Mouse (Mus musculus) heart, embryonic 15.5 days (tissue): ENCODE measurements around the gene Ddx49. TPM values are rescaled to one million over a fixed set of nuclear protein-coding genes. Genes with fewer than 3 reads are reported as not detected.

Experiments used
- ATAC-seq: fragments of 200-750 bp; cut with Nextera tagmentation; replicated peaks from 2 replicates; pipeline ENCODE4 v1.8.0; 2017; ENCODE audit warnings: low read depth, moderate TSS enrichment; ENCODE audit not compliant: insufficient number of reproducible peaks, insufficient read depth, low FRiP score
- H3K27ac ChIP-seq: fragments of 300-500 bp; sonication (generic); 2 replicates; pipeline ENCODE4 v1.5.1; 2015; ENCODE audit warnings: mild to moderate bottlenecking, inconsistent platforms
- H3K27me3 ChIP-seq: fragments of 300-500 bp; sonication (generic); 2 replicates; pipeline ENCODE4 v1.6.1; 2015; ENCODE audit warnings: inconsistent platforms
- H3K36me3 ChIP-seq: fragments of 300-500 bp; sonication (generic); 2 replicates; pipeline ENCODE4 v1.6.1; 2015; ENCODE audit warnings: mild to moderate bottlenecking, inconsistent platforms
- H3K4me1 ChIP-seq: fragments of 300-500 bp; sonication (generic); replicated peaks from 2 replicates; pipeline ENCODE4 v1.6.1; 2015; ENCODE audit warnings: inconsistent platforms
- H3K4me2 ChIP-seq: fragments of 300-500 bp; sonication (generic); 2 replicates; pipeline ENCODE4 v1.6.1; 2015; ENCODE audit warnings: inconsistent platforms, mild to moderate bottlenecking, moderate library complexity
- H3K4me3 ChIP-seq: fragments of 300-500 bp; sonication (generic); 2 replicates; pipeline ENCODE4 v1.5.1; 2015; ENCODE audit warnings: mild to moderate bottlenecking, inconsistent platforms
- H3K9ac ChIP-seq: fragments of 300-500 bp; sonication (generic); 2 replicates; pipeline ENCODE4 v1.6.1; 2015; ENCODE audit warnings: mild to moderate bottlenecking, inconsistent platforms
- H3K9me3 ChIP-seq: fragments of 300-500 bp; sonication (generic); replicated peaks from 2 replicates; pipeline ENCODE4 v1.6.1; 2016; ENCODE audit warnings: inconsistent platforms
- WGBS: fragments of 180-500 bp; shearing (Covaris S2); methylation state at CpG from one replicate; pipeline ENCODE4 v1.1.7; 2015; ENCODE audit warnings: mixed read lengths; 5-methylcytosine and 5-hydroxymethylcytosine counted together
- polyA plus RNA-seq: library from polyadenylated mRNA; unstranded; fragments of >200 nt; fragmentation: Nextera tagmentation; extraction: Ambion mirVana; gene quantifications from 2 replicates; pipeline ENCODE4 v1.2.1, GENCODE M21; 2015

Ddx49 gene
- 25.2 and 33.6 TPM in 2 replicates for polyA plus RNA-seq

DNA sequence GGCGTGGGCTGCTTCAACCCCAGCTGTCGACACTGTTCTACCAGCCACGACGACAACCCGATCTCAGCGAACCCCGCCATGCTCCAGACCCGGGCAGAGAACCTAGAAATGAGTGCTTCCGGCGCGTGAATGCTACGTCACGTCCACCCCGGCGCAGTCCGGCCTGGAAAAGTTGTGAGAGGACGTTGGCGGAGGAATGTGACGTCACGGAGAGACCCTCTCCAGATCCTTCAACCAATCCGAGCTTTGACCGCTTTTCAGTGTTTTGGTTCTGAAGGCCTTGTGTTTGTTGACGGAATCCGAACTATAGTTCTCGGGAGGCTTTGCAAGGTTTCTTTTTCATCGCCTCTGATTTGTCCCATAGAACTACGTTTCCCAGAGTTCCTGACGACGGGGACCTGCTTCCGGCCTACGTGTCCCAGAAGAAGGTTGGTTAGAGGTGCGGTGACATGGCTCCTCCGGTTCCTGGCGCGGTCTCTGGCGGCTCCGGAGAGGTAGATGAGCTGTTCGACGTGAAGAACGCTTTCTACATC, at the start of gene Ddx49, which contains the start of gene Cope:
Gene Ddx49 (minus strand): TSS at position 132 of the 533 bp plus-strand sequence.
Gene Cope (plus strand): TSS at position 161 of the 533 bp plus-strand sequence.
- peaks cover 48% of the 10 kb centered on the region for H3K36me3 ChIP-seq
- H3K4me3 ChIP-seq = peak within 1 kb of the TSS; percentile 64
- peaks cover 26% of the 10 kb centered on the region for H3K4me1 ChIP-seq
- no peaks in the 10 kb centered on the region for H3K27me3 ChIP-seq
- no peaks in the 10 kb centered on the region for H3K9me3 ChIP-seq
- peak within 1 kb of the TSS; percentile 85 for H3K4me2 ChIP-seq
- H3K9ac ChIP-seq = peak within 1 kb of the TSS; percentile 75
- peak; percentile 86 for ATAC-seq
- under 1% methylated on average over 40 of the region's 40 CpGs for WGBS
- peak within 1 kb of the TSS; percentile 63 for H3K27ac ChIP-seq

DNA sequence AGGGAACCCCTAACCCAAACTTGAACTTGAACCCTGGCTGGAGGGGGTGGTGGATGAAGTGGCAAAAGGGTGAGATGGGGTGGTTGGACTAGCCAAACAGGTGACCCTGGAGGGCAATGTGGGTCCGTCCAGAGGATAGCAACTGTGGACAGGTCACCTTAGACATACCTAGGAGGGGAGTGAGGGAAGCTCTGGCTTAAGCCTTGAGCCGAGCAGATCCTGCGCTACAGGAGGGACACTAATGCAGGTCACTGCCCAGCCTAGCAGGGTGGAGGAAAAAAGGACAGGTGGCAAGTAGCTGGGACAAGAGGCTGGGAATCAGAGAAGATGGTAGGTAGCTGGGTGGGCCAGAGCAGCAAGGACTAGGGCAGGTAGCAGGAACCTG, 49.7 kb upstream of the Ddx49 start:
- Histone ChIP-seq H3K27me3 (no peaks in the 10 kb centered on the region), H3K4me1 (peaks cover 51% of the 10 kb centered on the region), H3K4me2 (peak overlapping the region; percentile 75), H3K27ac (0 out of 2 replicates have a peak overlapping the region, but pooled peaks have one; percentile 84), H3K36me3 (no peaks in the 10 kb centered on the region), H3K9me3 (no peaks in the 10 kb centered on the region), H3K4me3 (peak overlapping the region; percentile 87), H3K9ac (peak overlapping the region; percentile 93)
- 17% methylated on average over 3 of the region's 3 CpGs for WGBS
- no peak for ATAC-seq

DNA sequence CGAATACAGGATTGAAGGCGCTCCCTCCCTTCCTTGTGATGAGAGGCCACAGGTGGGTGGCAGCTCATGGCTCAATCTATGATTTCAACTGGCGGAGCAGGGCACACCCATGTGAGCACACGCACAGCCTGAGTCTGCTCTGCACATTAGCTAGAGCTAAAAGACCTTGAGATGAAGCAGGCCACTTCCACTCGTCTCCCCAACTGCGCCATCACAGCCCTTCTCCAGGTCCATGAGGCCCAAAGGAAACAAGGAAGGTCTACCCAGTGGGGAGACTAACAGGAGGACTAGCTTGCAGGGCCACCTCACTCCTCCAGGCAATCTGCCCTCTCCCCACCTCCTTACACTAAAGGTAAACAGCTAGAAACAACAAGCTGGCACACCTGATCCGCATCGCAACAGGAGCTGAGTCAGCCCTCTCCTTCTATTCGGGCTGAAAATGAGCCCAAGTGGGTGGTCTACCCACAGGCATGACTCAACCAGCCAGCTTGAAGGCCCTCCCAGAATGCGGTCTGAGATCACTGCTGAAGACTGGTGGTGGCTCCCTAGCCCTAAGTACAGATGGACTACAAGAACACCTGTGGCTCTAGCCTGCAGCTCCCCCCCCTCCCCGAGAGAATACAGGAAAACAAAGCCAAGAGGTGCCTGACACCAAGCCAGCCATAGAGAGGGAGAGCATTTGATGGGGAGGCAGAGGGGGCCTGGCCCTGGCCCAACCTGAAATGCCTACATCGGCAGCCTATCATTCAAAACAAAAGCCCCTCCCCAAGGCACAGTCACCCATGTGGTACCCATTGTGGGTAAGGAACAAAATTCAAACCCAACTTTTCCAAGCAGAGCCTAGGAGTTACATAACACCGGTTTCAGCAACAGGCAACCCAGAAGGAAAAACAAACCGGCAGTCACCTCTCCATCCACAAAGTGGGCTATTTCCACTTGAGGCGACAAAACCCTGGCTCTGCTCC, 49.0 kb upstream of the Ddx49 start:
- peak overlapping the region; percentile 93 for H3K9ac ChIP-seq
- H3K4me3 ChIP-seq = peak overlapping the region; percentile 87
- no peak for ATAC-seq
- 50% methylated on average over 15 of the region's 15 CpGs for WGBS
- no peaks in the 10 kb centered on the region for H3K9me3 ChIP-seq
- peak overlapping the region; percentile 75 for H3K4me2 ChIP-seq
- no peaks in the 10 kb centered on the region for H3K27me3 ChIP-seq
- H3K4me1 ChIP-seq = peaks cover 51% of the 10 kb centered on the region
- no peak overlapping the region for H3K27ac ChIP-seq
- H3K36me3 ChIP-seq = no peaks in the 10 kb centered on the region

DNA sequence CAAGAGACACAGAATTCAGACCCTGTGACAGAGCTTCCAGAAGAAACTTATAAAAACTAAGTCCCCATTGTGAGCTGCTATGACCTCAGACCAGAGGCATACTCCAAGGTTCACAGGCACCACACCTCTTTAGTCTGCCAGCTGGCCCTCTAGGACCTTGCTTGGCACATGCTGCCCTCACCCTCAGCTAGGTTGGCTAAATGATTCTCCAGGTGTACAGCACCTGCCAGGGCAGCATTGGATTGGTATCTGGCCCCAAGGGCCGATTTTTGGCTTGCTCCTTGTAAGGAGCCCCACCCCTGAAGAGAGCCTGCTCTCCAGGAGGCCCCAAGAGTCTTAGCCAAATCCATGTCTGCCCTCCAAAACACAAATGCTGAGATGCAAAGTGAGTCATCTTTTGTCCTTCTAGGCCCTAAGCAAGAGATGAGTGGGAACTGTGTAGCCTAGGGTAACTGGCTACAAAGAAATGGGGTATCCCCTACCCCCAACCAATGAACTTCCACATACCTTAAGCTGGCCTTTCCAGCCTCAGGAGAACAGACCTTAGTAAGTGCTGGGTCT, 45.7 kb upstream of the Ddx49 start:
- Histone ChIP-seq H3K4me3 (no peak overlapping the region), H3K9me3 (no peaks in the 10 kb centered on the region), H3K27ac (no peak overlapping the region), H3K4me2 (no peak overlapping the region), H3K4me1 (peaks cover 45% of the 10 kb centered on the region), H3K27me3 (no peaks in the 10 kb centered on the region), H3K9ac (no peak overlapping the region), H3K36me3 (peaks cover 12% of the 10 kb centered on the region)
- WGBS = 75% methylated on average over 1 of the region's 1 CpGs
- ATAC-seq = no peak

DNA sequence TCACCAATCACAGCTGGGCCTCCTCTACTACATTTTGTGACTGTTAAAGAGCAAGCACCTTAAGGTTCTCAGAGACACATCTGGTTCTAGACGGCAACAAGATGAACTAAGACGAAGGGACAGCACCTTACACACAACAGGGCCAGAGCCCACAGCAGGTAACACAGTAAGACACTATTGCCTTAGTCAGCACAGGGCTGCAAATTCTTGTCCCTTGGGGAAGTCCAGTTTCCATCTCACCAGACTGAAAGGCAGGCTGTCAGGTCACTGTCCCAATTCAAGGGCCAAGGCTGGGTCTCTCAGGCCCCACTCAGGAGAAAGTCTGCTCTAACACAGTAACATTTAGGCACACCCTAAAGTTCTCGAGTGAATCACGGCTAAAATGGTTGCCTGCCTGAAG, 45.2 kb upstream of the Ddx49 start:
- H3K9me3 ChIP-seq = no peaks in the 10 kb centered on the region
- H3K4me1 ChIP-seq = peaks cover 45% of the 10 kb centered on the region
- H3K27ac ChIP-seq = no peak overlapping the region
- H3K4me3 ChIP-seq = no peak overlapping the region
- no peaks in the 10 kb centered on the region for H3K27me3 ChIP-seq
- H3K4me2 ChIP-seq = no peak overlapping the region
- WGBS = 86% methylated on average over 4 of the region's 4 CpGs
- no peak overlapping the region for H3K9ac ChIP-seq
- no peak for ATAC-seq
- H3K36me3 ChIP-seq = peaks cover 17% of the 10 kb centered on the region

DNA sequence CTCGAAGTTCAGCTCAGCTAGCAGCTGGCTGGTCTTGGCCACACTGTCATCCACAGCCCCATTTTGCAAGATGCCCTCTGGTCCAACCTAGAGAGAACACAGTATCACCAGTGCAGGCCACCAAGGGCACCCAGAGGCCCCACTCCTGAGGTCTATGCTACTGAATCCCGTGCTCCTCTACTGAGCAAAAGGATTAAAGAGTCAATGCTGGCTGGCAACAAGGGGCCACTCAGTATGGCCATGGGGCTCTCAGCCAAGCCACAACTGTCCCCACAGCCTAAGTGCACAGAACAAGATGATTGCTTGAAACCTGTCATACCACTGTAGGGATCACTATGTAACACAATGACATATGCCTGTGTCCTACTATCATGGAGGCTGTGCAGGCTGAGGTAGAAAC, 42.0 kb upstream of the Ddx49 start:
- no peak overlapping the region for H3K4me2 ChIP-seq
- H3K4me3 ChIP-seq = no peak overlapping the region
- no peaks in the 10 kb centered on the region for H3K9me3 ChIP-seq
- H3K27me3 ChIP-seq = no peaks in the 10 kb centered on the region
- H3K27ac ChIP-seq = no peak overlapping the region
- H3K36me3 ChIP-seq = peaks cover 42% of the 10 kb centered on the region
- ATAC-seq = no peak
- 80% methylated on average over 2 of the region's 2 CpGs for WGBS
- no peak overlapping the region for H3K9ac ChIP-seq
- peaks cover 15% of the 10 kb centered on the region for H3K4me1 ChIP-seq

DNA sequence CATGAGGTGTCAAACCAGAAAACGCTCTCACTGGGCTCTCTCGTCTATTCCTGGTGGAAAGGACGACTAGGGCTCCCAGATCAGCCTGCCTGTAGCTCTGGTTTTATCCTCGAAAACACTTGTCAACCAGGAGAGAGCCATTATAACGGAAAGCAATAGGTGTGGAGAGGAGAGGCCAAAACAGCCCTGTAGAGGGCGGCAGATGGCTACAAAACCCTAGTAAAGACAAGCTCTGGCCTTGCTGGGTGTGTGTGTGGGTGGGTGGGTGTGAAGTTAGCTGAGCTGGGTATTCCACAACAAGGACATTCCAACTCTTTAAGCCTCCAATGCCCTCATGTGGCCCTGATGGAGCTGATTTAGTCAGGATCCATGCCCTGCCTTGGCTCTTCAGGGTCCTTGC, 41.4 kb upstream of the Ddx49 start:
- no peak for ATAC-seq
- 59% methylated on average over 6 of the region's 6 CpGs for WGBS
- H3K9me3 ChIP-seq = no peaks in the 10 kb centered on the region
- H3K4me1 ChIP-seq = peaks cover 10% of the 10 kb centered on the region
- no peaks in the 10 kb centered on the region for H3K27me3 ChIP-seq
- no peak overlapping the region for H3K27ac ChIP-seq
- H3K36me3 ChIP-seq = peaks cover 48% of the 10 kb centered on the region
- no peak overlapping the region for H3K4me2 ChIP-seq
- H3K4me3 ChIP-seq = no peak overlapping the region
- no peak overlapping the region for H3K9ac ChIP-seq

DNA sequence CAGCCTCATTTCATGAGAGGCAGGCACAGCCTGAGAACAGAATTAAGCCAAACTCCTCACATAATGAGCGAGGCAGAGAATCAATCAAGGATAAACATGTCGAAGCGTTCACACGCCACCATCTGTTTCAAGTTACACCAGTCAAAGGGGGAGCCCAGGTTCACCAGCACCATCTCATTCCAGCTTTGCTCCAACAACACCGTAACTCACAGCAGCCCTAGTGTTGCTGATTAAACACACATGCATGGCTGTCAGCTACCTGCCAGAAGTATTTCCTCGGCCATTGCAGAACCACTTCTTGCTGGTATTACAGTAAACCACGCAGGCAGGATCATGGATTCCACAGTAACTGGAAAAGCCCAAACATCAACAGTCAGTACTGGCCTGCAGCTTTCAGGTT, 40.8 kb upstream of the Ddx49 start:
- peaks cover 54% of the 10 kb centered on the region for H3K36me3 ChIP-seq
- no peak overlapping the region for H3K9ac ChIP-seq
- H3K27ac ChIP-seq = no peak overlapping the region
- ATAC-seq = no peak
- peaks cover 4% of the 10 kb centered on the region for H3K4me1 ChIP-seq
- H3K4me3 ChIP-seq = no peak overlapping the region
- WGBS = 83% methylated on average over 7 of the region's 7 CpGs
- H3K9me3 ChIP-seq = no peaks in the 10 kb centered on the region
- no peaks in the 10 kb centered on the region for H3K27me3 ChIP-seq
- H3K4me2 ChIP-seq = no peak overlapping the region

DNA sequence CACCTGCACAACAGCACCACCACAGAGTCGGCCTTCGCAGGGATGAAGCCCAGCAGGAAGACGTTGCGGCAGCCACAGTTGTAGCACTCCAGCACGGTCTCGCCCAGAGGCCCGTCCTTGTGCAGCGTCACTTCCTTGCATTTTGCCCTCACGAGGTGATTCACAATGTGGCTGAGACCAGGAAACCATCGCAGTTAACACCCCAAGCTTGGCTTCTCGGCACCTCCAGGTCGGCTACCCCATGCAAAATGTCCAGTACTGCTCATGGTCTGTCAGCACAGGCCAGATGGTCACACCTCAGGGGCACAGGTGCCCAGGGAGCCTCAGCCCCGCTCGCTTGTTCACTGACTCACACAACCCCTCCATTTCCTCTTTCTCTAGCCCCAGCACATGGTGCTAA, 39.7 kb upstream of the Ddx49 start:
- H3K27me3 ChIP-seq = no peaks in the 10 kb centered on the region
- no peak for ATAC-seq
- no peak overlapping the region for H3K4me2 ChIP-seq
- peaks cover 65% of the 10 kb centered on the region for H3K36me3 ChIP-seq
- H3K9ac ChIP-seq = no peak overlapping the region
- H3K4me1 ChIP-seq = peaks cover 2% of the 10 kb centered on the region; the same call in 1 of the 2 replicates
- H3K9me3 ChIP-seq = no peaks in the 10 kb centered on the region
- H3K4me3 ChIP-seq = no peak overlapping the region
- 92% methylated on average over 14 of the region's 14 CpGs for WGBS
- H3K27ac ChIP-seq = no peak overlapping the region

DNA sequence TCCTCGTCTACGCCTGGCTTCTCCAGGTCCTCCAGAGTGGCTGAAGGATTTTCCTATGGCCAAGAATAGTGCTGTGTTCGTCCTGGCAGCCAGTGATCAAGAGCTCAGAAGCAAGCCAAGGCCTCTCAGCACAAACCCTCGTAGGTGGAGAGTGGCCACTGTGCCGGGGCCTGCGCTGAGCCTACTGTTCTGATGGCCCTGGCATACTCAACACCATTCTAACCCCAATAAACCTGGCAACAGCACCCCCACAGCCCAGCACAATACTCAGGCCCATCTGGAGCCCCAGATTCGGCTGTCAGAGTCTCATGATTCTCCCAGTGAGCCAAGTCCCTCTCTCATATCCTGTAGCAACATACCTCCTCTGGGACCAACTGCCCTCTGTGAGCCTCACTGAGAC, 38.4 kb upstream of the Ddx49 start:
- Histone ChIP-seq H3K4me3 (no peak overlapping the region), H3K27ac (no peak overlapping the region), H3K4me1 (peaks cover 2% of the 10 kb centered on the region; the same call in 1 of the 2 replicates), H3K4me2 (no peak overlapping the region), H3K9me3 (no peaks in the 10 kb centered on the region), H3K27me3 (no peaks in the 10 kb centered on the region), H3K36me3 (peaks cover 78% of the 10 kb centered on the region), H3K9ac (no peak overlapping the region)
- WGBS = 87% methylated on average over 7 of the region's 7 CpGs
- no peak for ATAC-seq

DNA sequence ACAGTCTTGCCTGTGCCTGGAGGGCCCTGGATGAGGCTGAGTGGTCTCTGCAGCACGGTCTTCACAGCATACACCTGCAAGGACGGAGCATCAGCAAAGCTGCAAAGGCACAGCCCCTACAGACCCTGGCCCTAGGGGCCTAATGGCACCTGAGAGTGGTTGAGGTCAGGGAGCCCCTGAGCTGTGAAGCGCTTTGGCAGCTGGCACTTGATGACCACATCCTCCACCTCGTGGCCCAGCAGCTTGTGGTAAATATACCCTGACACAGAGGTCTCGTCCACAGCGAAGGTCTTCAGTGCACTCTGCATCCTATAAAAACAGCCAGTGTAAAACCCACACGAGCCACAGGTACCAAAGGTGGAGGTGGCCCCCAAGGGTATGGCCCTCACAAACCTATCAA, 36.6 kb upstream of the Ddx49 start:
- Histone ChIP-seq H3K4me3 (no peak overlapping the region), H3K27ac (no peak overlapping the region), H3K4me2 (no peak overlapping the region), H3K9me3 (no peaks in the 10 kb centered on the region), H3K9ac (no peak overlapping the region), H3K4me1 (no peaks in the 10 kb centered on the region), H3K36me3 (peaks cover 93% of the 10 kb centered on the region), H3K27me3 (no peaks in the 10 kb centered on the region)
- 84% methylated on average over 7 of the region's 7 CpGs for WGBS
- no peak for ATAC-seq
